Mouse (Mus musculus): ENCODE measurements around the gene Ttc23l. TPM values are rescaled to one million over a fixed set of nuclear protein-coding genes. Genes with fewer than 3 reads are reported as not detected.
"Not testable (repeated sequence)": the region's sequence is repeated elsewhere in the genome, so short reads cannot be mapped to it uniquely, and the experiment has no call there.

Ttc23l gene
- total RNA-seq, 2 experiments from 2014 or later, result not detected

- intact Hi-C loops (cut with DNase I), result no loop called here
- Histone ChIP-seq H3K4me3 (no peak overlapping the region), H3K27ac (no peak overlapping the region)
- no peak for DNase-seq
- no peak for TF ChIP-seq CTCF (IDR thresholded peaks at IDR 0.05)
Measured at GRCm38 (mm10) chr15:10499593-10499992, 58.9 kb downstream of the Ttc23l start.

- intact Hi-C loops (cut with DNase I); H3K4me3 ChIP-seq; DNase-seq; H3K27ac ChIP-seq: not testable (repeated sequence)
Measured at GRCm38 (mm10) chr15:10496696-10497095, 61.8 kb downstream of the Ttc23l start.

GRCm38 (mm10) chr15:10495944-10496343, 62.5 kb downstream of the Ttc23l start:
- Histone ChIP-seq H3K27ac (no peak overlapping the region), H3K4me3 (no peak overlapping the region)
- no peak for DNase-seq
- intact Hi-C loops (cut with DNase I), result no loop called here
- TF ChIP-seq CTCF (IDR thresholded peaks at IDR 0.05), result no peak

- Histone ChIP-seq H3K27ac (no peak overlapping the region), H3K4me3 (no peak overlapping the region)
- no peak for TF ChIP-seq CTCF (IDR thresholded peaks at IDR 0.05)
- intact Hi-C loops (cut with DNase I), result no loop called here
- DNase-seq, result no peak
Measured at GRCm38 (mm10) chr15:10490101-10490500, 68.4 kb downstream of the Ttc23l start.

- intact Hi-C loops (cut with DNase I), result loop anchor here (5.0 to 10.0 kb wide), 3 partner anchors 228 to 908 kb away; partner anchors contain the start of genes Rai14 and Tars
- Histone ChIP-seq H3K27ac (no peak overlapping the region), H3K4me3 (no peak overlapping the region)
- no peak for TF ChIP-seq CTCF (IDR thresholded peaks at IDR 0.05)
- no peak for DNase-seq
Measured at GRCm38 (mm10) chr15:10487246-10487645, 71.2 kb downstream of the Ttc23l start.

GRCm38 (mm10) chr15:10486365-10486839, 72.1 kb downstream of the Ttc23l start:
- TF ChIP-seq CTCF (IDR thresholded peaks at IDR 0.05), result no peak
- intact Hi-C loops (cut with DNase I), result loop anchor here (5.0 to 10.0 kb wide), 3 partner anchors 228 to 908 kb away; partner anchors contain the start of genes Rai14 and Tars
- Histone ChIP-seq H3K27ac (peak overlapping the region; percentile 95), H3K4me3 (peak overlapping the region; percentile 80)
- no peak for DNase-seq

GRCm38 (mm10) chr15:10485484-10486364, 72.7 kb downstream of the Ttc23l start, which contains the start of the genes Brix1 and Rad1:
TSS of gene Brix1 (minus strand) at chr15:10485947.
TSS of gene Rad1 (plus strand) at chr15:10486018.
- no peak for TF ChIP-seq CTCF (IDR thresholded peaks at IDR 0.05)
- peak within 1 kb of the TSS; percentile 95 for H3K27ac ChIP-seq
- DNase-seq, result peak; percentile 96
- intact Hi-C loops (cut with DNase I), result loop anchor here (2.0 to 10.0 kb wide), 4 partner anchors 15 to 909 kb away; partner anchors contain the start of genes Dnajc21, Rai14 and Tars
- peak within 1 kb of the TSS; percentile 80 for H3K4me3 ChIP-seq

- Histone ChIP-seq H3K4me3 (peak overlapping the region; percentile 97), H3K27ac (peak overlapping the region; percentile 90)
- no peak for TF ChIP-seq CTCF (IDR thresholded peaks at IDR 0.05)
- no peak for DNase-seq
- intact Hi-C loops (cut with DNase I), result loop anchor here (2.0 kb wide), 1 partner anchor 14 kb away; the partner anchor contains the start of gene Brix1
Measured at GRCm38 (mm10) chr15:10470941-10471340, 87.5 kb downstream of the Ttc23l start.

- H3K4me3 ChIP-seq, result peak within 1 kb of the TSS; percentile 97
- TF ChIP-seq CTCF (IDR thresholded peaks at IDR 0.05), result no peak
- intact Hi-C loops (cut with DNase I), result loop anchor here (2.0 kb wide), 1 partner anchor 15 kb away; the partner anchor contains the start of gene Brix1
- peak; percentile 96 for DNase-seq
- H3K27ac ChIP-seq, result peak within 1 kb of the TSS; percentile 95
Measured at GRCm38 (mm10) chr15:10470151-10470831, 88.2 kb downstream of the Ttc23l start, which contains the start of gene Dnajc21. TSS of gene Dnajc21 (minus strand) at chr15:10470516.

- Histone ChIP-seq H3K27ac (peak overlapping the region; percentile 95), H3K4me3 (peak overlapping the region; percentile 97)
- intact Hi-C loops (cut with DNase I), result loop anchor here (2.0 kb wide), 1 partner anchor 15 kb away; the partner anchor contains the start of gene Brix1
- TF ChIP-seq CTCF (IDR thresholded peaks at IDR 0.05), result no peak
- no peak for DNase-seq
Measured at GRCm38 (mm10) chr15:10469641-10470150, 88.8 kb downstream of the Ttc23l start.

GRCm38 (mm10) chr15:10468761-10469160, 89.7 kb downstream of the Ttc23l start:
- intact Hi-C loops (cut with DNase I), result no loop called here

GRCm38 (mm10) chr15:10464678-10465077, 93.8 kb downstream of the Ttc23l start:
- intact Hi-C loops (cut with DNase I), result no loop called here
- no peak for DNase-seq
- H3K27ac ChIP-seq, result no peak overlapping the region

More at GRCm38 (mm10) chr15:10468761-10469160, 89.7 kb downstream of the Ttc23l start:
- H3K27ac ChIP-seq, result no peak overlapping the region
- DNase-seq, result no peak
- H3K4me3 ChIP-seq, result no peak overlapping the region
- TF ChIP-seq CTCF (IDR thresholded peaks at IDR 0.05), result no peak

More at GRCm38 (mm10) chr15:10464678-10465077, 93.8 kb downstream of the Ttc23l start:
- H3K4me3 ChIP-seq, result no peak overlapping the region
- no peak for TF ChIP-seq CTCF (IDR thresholded peaks at IDR 0.05)
